Comparison of ENCODE assay signal across 9 mouse cellular contexts in the genomic region with DNA sequence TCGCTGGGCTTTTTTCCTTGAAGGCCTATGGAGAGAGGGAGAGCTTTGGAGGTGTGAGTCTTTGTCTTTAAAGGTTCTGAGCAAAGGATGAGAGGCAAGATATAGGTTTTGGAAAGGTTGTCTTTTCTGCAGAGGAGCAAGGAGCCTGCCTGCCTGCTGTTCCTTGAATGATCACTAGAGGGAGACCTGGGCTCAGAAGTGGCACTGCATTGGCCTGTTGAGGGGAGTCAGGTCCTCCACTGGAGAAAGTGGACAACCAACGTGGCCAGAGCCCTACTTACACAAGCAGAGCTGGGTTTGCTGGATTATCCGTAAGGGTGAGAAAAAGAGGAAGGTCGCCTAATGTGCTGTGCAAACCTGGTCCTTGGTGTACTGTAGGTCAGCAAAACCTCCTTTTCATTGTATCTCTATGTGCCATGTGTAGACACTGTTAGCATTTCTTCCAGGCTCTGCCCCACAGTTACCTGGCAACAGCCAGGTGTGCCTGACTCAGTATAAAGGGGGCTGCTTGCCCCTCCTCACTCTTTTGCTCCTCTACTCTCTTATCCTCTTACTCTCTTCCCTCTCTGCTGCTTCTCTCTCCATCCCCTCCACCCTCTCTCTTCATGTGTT. TPM values are rescaled to one million over a fixed set of nuclear protein-coding genes. Genes with fewer than 3 reads are reported as not detected.
DNase-seq lines count a peak whose midpoint lies in the region; ATAC-seq and TF ChIP-seq lines count a peak whose summit lies in the region.
"Had no signal": no experiment of that assay in that cellular context is flagged by ENCODE, and none has a peak within 500 bp of the region (broad histone marks: within the 10 kb centered on the region; RNA-seq: fewer than 3 reads in every experiment).

No protein-coding gene starts in this region.

- 17% methylated on average over 4 of the region's 4 CpGs for WGBS in kidney, postnatal 0 days
- WGBS in liver, embryonic 11.5 days, result 16% methylated on average over 4 of the region's 4 CpGs

- H3K4me2 ChIP-seq in kidney, postnatal 0 days (ENCODE audit: low read length), result no peak overlapping the region
- H3K4me2 ChIP-seq in liver, embryonic 11.5 days, result no peak overlapping the region

- H3K4me3 ChIP-seq in kidney, postnatal 0 days (replicated peaks; ENCODE audit: low read depth, low read length), result no peak overlapping the region
- no peak overlapping the region for H3K4me3 ChIP-seq in liver, embryonic 11.5 days (ENCODE audit: low read depth, low read length)
- H3K4me3 ChIP-seq: myocyte had no signal

- H3K4me1 ChIP-seq in kidney, postnatal 0 days (replicated peaks; ENCODE audit: insufficient read depth, low read length), result 0 out of 2 replicates have a peak, but pooled peaks cover under 1% of the 10 kb centered on the region
- peaks cover 13% of the 10 kb centered on the region for H3K4me1 ChIP-seq in liver, embryonic 11.5 days (replicated peaks; ENCODE audit: control insufficient read depth, insufficient read depth, low read length)

- ATAC-seq in granulocyte monocyte progenitor cell, adult 5-6 weeks (replicated peaks; ENCODE audit: poor library complexity, severe bottlenecking), result peak; percentile 69
- ATAC-seq in kidney, postnatal 0 days (replicated peaks; ENCODE audit: low FRiP score, low read depth), result peak; percentile 49; the same call in 1 of the 2 replicates
- no peak for ATAC-seq in liver, embryonic 11.5 days (replicated peaks; ENCODE audit: low FRiP score)

- DNase-seq in A20 (ENCODE audit: low read depth, low spot score), result peak; percentile 70
- peak; percentile 76 for DNase-seq in adrenal gland, adult 2 months
- DNase-seq in embryo, embryonic 10.5 days (ENCODE audit: low spot score), result peak; percentile 81
- DNase-seq in kidney, postnatal 0 days (ENCODE audit: low spot score), result peak; percentile 81
- peak; percentile 55 for DNase-seq in liver, embryonic 11.5 days (ENCODE audit: low spot score)
- peak; percentile 72 for DNase-seq in naive thymus-derived CD4-positive, alpha-beta T cell, adult 2 months (ENCODE audit: low read depth)
- DNase-seq in spleen, postnatal 36 days (ENCODE audit: low spot score in 2 of 2), result peak; percentile 53

- H3K9me3 ChIP-seq in kidney, postnatal 0 days (replicated peaks; ENCODE audit: low read length), result no peaks in the 10 kb centered on the region
- no peaks in the 10 kb centered on the region for H3K9me3 ChIP-seq in liver, embryonic 11.5 days (ENCODE audit: control insufficient read depth, low read length)

- no peak overlapping the region for H3K9ac ChIP-seq in kidney, postnatal 0 days (ENCODE audit: low read depth, low read length)
- no peak overlapping the region for H3K9ac ChIP-seq in liver, embryonic 11.5 days (ENCODE audit: low read depth, low read length)

- peak; percentile 84 for TF ChIP-seq CTCF in kidney, postnatal 0 days (IDR thresholded peaks at IDR 0.05; ENCODE audit: low read depth)

- H3K27me3 ChIP-seq in kidney, postnatal 0 days (ENCODE audit: insufficient read depth, low read length), result no peaks in the 10 kb centered on the region
- no peaks in the 10 kb centered on the region for H3K27me3 ChIP-seq in liver, embryonic 11.5 days (replicated peaks; ENCODE audit: control insufficient read depth, insufficient read depth, low read length)

- H3K36me3 ChIP-seq in kidney, postnatal 0 days (ENCODE audit: insufficient read depth, low read length), result no peaks in the 10 kb centered on the region
- H3K36me3 ChIP-seq in liver, embryonic 11.5 days (ENCODE audit: control insufficient read depth, insufficient read depth, low read length), result no peaks in the 10 kb centered on the region

- no peak overlapping the region for H3K27ac ChIP-seq in kidney, postnatal 0 days
- no peak overlapping the region for H3K27ac ChIP-seq in liver, embryonic 11.5 days (ENCODE audit: low read depth, low read length)

RNA-seq across cellular contexts. Expression of a gene that starts 25.1 kb away (rescaled TPM):
- 100 to 1,000 TPM; 176 to 197 TPM for total RNA-seq in adrenal gland, adult 2 months (2021)
- 29.7 and 61.1 TPM in 2 replicates for polyA plus RNA-seq in adrenal gland, adult 2 months (2012; rRNA removed)
- total RNA-seq in granulocyte monocyte progenitor cell, adult 5-6 weeks (2014; fragmentation: Nextera tagmentation), result 124 and 145 TPM in 2 replicates
- 153 and 160 TPM in 2 replicates for total RNA-seq in granulocyte monocyte progenitor cell, adult 5-6 weeks (2017)
- polyA plus RNA-seq in kidney, postnatal 0 days (2015; fragmentation: Nextera tagmentation; extraction: Ambion mirVana), result 131 and 134 TPM in 2 replicates
- 56.9 and 63.2 TPM in 2 replicates for polyA plus RNA-seq in liver, embryonic 11.5 days (2014; fragmentation: Nextera tagmentation; extraction: Ambion mirVana)

RNA-seq across cellular contexts. Expression of a gene that starts 30.4 kb away (rescaled TPM):
- total RNA-seq in adrenal gland, adult 2 months (2021), result 100 to 1,000 TPM; 182 to 188 TPM
- 5.1 TPM in 2 replicates for polyA plus RNA-seq in adrenal gland, adult 2 months (2012; rRNA removed)
- 123 and 162 TPM in 2 replicates for total RNA-seq in granulocyte monocyte progenitor cell, adult 5-6 weeks (2014; fragmentation: Nextera tagmentation)
- total RNA-seq in granulocyte monocyte progenitor cell, adult 5-6 weeks (2017), result 102 and 106 TPM in 2 replicates
- polyA plus RNA-seq in kidney, postnatal 0 days (2015; fragmentation: Nextera tagmentation; extraction: Ambion mirVana), result 289 and 348 TPM in 2 replicates
- polyA plus RNA-seq in liver, embryonic 11.5 days (2014; fragmentation: Nextera tagmentation; extraction: Ambion mirVana), result 314 and 321 TPM in 2 replicates

RNA-seq across cellular contexts. Expression of a gene that starts 30.5 kb away (rescaled TPM):
- total RNA-seq in adrenal gland, adult 2 months (2021), result 10 to 100 TPM; 15.3 to 28.5 TPM
- 11.3 and 13.3 TPM in 2 replicates for polyA plus RNA-seq in adrenal gland, adult 2 months (2012; rRNA removed)
- 65.3 and 73.7 TPM in 2 replicates for total RNA-seq in granulocyte monocyte progenitor cell, adult 5-6 weeks (2014; fragmentation: Nextera tagmentation)
- total RNA-seq in granulocyte monocyte progenitor cell, adult 5-6 weeks (2017), result 58.4 and 70.3 TPM in 2 replicates
- 24.1 and 27.7 TPM in 2 replicates for polyA plus RNA-seq in kidney, postnatal 0 days (2015; fragmentation: Nextera tagmentation; extraction: Ambion mirVana)
- 56.5 and 64.9 TPM in 2 replicates for polyA plus RNA-seq in liver, embryonic 11.5 days (2014; fragmentation: Nextera tagmentation; extraction: Ambion mirVana)

RNA-seq across cellular contexts. Expression of a gene that starts 58.8 kb away (rescaled TPM):
- total RNA-seq in adrenal gland, adult 2 months (2021), result 10 to 100 TPM; 60.7 to 75.1 TPM
- 2.1 and 2.3 TPM in 2 replicates for polyA plus RNA-seq in adrenal gland, adult 2 months (2012; rRNA removed)
- total RNA-seq in granulocyte monocyte progenitor cell, adult 5-6 weeks (2014; fragmentation: Nextera tagmentation), result 70.0 and 74.3 TPM in 2 replicates
- total RNA-seq in granulocyte monocyte progenitor cell, adult 5-6 weeks (2017), result 174 and 201 TPM in 2 replicates
- 130 and 132 TPM in 2 replicates for polyA plus RNA-seq in kidney, postnatal 0 days (2015; fragmentation: Nextera tagmentation; extraction: Ambion mirVana)
- polyA plus RNA-seq in liver, embryonic 11.5 days (2014; fragmentation: Nextera tagmentation; extraction: Ambion mirVana), result 121 and 130 TPM in 2 replicates

Comparison
In these comparisons a context has a peak if more than half of its experiments do, and no peak if none do; other contexts are left out.
1. RNA of a gene that starts 30.4 kb away (polyA plus RNA-seq): 289 to 348 TPM in kidney, postnatal 0 days and 314 to 321 TPM in liver, embryonic 11.5 days; 5.1 TPM in adrenal gland, adult 2 months; every median in the first group is over 10 times any median in the second.
2. Peak in every context shown above with its lines, with median percentiles within 50 percentile points of each other: DNase-seq.